Mouse (Mus musculus) brain, embryonic 14.5 days (tissue): Measurements from ENCODE around the gene Pop5.

Experiments used
- CTCF ChIP-seq: fragments of 200-500 bp; IDR thresholded peaks from 2 replicates; pipeline ENCODE4 v1.5.1; 2012; ENCODE audit warnings: inconsistent platforms, mild to moderate bottlenecking, moderate library complexity, borderline replicate concordance; ENCODE audit not compliant: insufficient read depth, insufficient read length; ENCODE audit errors: extremely low read depth
- POLR2A ChIP-seq: fragments of 200-500 bp; IDR thresholded peaks from 2 replicates; pipeline ENCODE4 v1.6.1; 2012; ENCODE audit warnings: mild to moderate bottlenecking, inconsistent platforms, borderline replicate concordance; ENCODE audit not compliant: poor library complexity, insufficient read depth, insufficient read length, severe bottlenecking; ENCODE audit errors: extremely low read depth

- TF ChIP-seq POLR2A = no peak
- no peak for TF ChIP-seq CTCF
Observed at GRCm38 (mm10) chr5:115191880-115192827, 43.5 kb upstream of the Pop5 start.
